Mouse (Mus musculus) limb, embryonic 10.5 days (tissue): Measurements from ENCODE around the gene Popdc2. TPM values are rescaled to one million over a fixed set of nuclear protein-coding genes. Genes with fewer than 3 reads are reported as not detected.
"Not testable (repeated sequence)": the region's sequence is repeated elsewhere in the genome, so short reads cannot be mapped to it uniquely, and the experiment has no call there.

Experiments used
- DNase-seq: peaks from one replicate; pipeline ENCODE4 v3.0.0-alpha.2; 2017; ENCODE audit warnings: low spot score
- H3K27ac ChIP-seq: fragments of 300-500 bp; sonication (generic); 2 replicates; pipeline ENCODE4 v1.5.1; 2016; ENCODE audit warnings: mild to moderate bottlenecking
- H3K27me3 ChIP-seq: fragments of 300-500 bp; sonication (generic); 2 replicates; pipeline ENCODE4 v1.6.1; 2016; ENCODE audit warnings: low read depth, mild to moderate bottlenecking; ENCODE audit not compliant: poor library complexity, severe bottlenecking
- H3K36me3 ChIP-seq: fragments of 300-500 bp; sonication (generic); 2 replicates; pipeline ENCODE4 v1.6.1; 2016; ENCODE audit warnings: mild to moderate bottlenecking, moderate library complexity
- H3K4me1 ChIP-seq: fragments of 300-500 bp; sonication (generic); 2 replicates; pipeline ENCODE4 v1.6.1; 2016
- H3K4me3 ChIP-seq: fragments of 300-500 bp; sonication (generic); 2 replicates; pipeline ENCODE4 v1.5.1; 2016; ENCODE audit warnings: mild to moderate bottlenecking, moderate library complexity
- H3K9me3 ChIP-seq: fragments of 300-500 bp; sonication (generic); replicated peaks from 2 replicates; pipeline ENCODE4 v1.6.1; 2016; ENCODE audit warnings: mild to moderate bottlenecking
- WGBS: fragments of 180-500 bp; shearing (Covaris S2); methylation state at CpG from one replicate; pipeline ENCODE4 v1.1.7; 2016; 5-methylcytosine and 5-hydroxymethylcytosine counted together
- polyA plus RNA-seq: library from polyadenylated mRNA; unstranded; fragments of >200 nt; fragmentation: Nextera tagmentation; extraction: Ambion mirVana; gene quantifications from 2 replicates; pipeline ENCODE4 v1.2.1, GENCODE M21; 2016

Popdc2 gene
- polyA plus RNA-seq = 1.3 and 3.1 TPM in 2 replicates

DNA sequence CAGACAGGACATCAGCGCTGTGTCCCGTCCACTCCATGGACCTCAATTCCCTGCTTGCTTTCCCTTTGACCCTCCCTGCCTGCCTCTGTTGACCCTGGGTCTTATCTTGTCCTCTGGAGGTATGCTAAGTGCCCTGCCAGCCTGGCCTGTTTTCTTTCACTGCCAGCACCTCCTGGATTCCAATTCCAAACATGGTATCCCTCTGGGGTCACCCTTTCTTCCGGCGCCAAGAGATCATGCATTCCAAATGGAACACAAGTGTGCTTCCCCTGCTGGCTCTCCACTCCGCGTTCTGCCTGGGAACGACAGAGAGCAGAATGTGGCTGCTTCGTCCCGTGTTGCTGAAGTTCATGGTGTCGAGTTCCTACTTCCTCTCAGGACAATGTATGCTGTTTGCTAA lies at the start of gene Popdc2:
Popdc2 (plus strand) TSS at position 277 of the 400 bp plus-strand sequence.
- Histone ChIP-seq H3K4me1 (peaks cover 16% of the 10 kb centered on the region), H3K27me3 (no peaks in the 10 kb centered on the region), H3K9me3 (no peaks in the 10 kb centered on the region), H3K27ac (peak within 1 kb of the TSS; percentile 9), H3K36me3 (peaks cover 3% of the 10 kb centered on the region; the same call in 1 of the 2 replicates), H3K4me3 (0 out of 2 replicates have a peak within 1 kb of the TSS, but pooled peaks have one; percentile 7)
- WGBS = 27% methylated on average over 10 of the region's 10 CpGs
- no peak for DNase-seq

DNA sequence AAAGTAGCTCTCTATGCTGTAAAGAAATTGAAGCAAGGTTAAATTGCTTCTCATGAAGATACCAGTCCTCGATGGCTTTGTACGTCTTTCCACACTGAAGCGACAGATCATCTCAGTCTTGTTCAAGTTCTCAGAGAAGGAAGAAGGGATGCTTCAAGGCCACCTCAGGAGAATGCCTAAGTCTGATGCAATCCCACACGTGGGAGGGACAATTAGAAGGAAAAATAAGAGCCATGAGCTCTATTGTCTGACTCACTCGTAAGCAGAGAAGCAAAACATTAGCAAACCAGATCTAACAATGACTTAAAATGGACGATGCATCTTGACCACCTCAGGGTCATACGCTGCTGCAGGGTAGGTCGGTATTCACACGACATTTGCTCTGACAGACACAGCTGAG lies 43.5 kb upstream of the Popdc2 start:
- Histone ChIP-seq H3K4me3 (no peak overlapping the region), H3K36me3 (no peaks in the 10 kb centered on the region), H3K4me1 (peaks cover 6% of the 10 kb centered on the region; the same call in 1 of the 2 replicates), H3K27ac (no peak overlapping the region), H3K27me3 (no peaks in the 10 kb centered on the region), H3K9me3 (no peaks in the 10 kb centered on the region)
- no peak for DNase-seq
- 85% methylated on average over 9 of the region's 9 CpGs for WGBS

DNA sequence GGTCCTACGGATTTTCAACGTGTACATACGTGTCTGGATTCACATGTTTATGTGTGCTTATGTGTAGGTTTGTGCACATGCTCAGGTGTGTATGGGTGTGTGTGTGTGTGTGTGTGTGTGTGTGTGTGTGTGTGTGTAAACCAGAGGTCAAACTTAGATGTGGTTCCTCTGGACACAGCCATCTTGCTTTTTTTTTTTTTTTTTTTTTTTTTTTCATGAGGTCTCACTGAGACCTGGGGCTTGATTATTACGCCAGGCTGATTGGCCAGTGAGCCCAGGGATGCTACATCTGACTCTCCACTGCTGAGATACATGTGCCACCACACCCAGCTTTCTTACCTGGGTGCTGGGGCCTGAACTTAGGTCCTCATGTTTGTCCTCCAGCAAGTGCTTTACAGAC lies 42.9 kb upstream of the Popdc2 start:
- H3K36me3 ChIP-seq = no peaks in the 10 kb centered on the region
- H3K4me1 ChIP-seq = peaks cover 6% of the 10 kb centered on the region; the same call in 1 of the 2 replicates
- H3K27me3 ChIP-seq = no peaks in the 10 kb centered on the region
- no peak overlapping the region for H3K27ac ChIP-seq
- H3K9me3 ChIP-seq = no peaks in the 10 kb centered on the region
- H3K4me3 ChIP-seq = no peak overlapping the region
- DNase-seq = no peak
- 92% methylated on average over 4 of the region's 4 CpGs for WGBS

DNA sequence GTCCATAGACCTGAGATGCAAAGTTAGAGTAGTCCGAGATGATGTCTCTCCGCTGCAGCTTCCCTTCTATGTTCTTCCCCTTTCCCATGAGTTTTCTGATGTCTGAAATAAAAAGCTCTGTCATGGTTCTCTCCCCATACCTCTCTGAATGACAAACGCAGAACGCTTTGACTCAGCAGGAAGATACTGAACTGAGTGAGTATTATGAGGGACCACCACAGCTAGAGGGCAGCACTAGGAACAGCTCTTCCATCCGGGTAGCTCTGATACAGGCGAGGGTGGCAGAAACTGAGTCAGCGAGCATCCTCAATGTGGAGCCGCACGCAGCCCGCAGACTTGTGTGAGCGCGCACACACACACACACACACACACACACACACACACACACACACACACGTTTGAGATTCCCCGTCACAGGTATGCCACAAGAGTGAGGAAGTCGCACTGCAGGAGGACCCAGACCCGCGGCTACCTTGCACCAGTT lies 40.5 kb upstream of the Popdc2 start:
- peak; percentile 59 for DNase-seq
- H3K9me3 ChIP-seq = no peaks in the 10 kb centered on the region
- peak overlapping the region; percentile 37 for H3K4me3 ChIP-seq
- H3K27me3 ChIP-seq = no peaks in the 10 kb centered on the region
- 30% methylated on average over 17 of the region's 17 CpGs for WGBS
- H3K36me3 ChIP-seq = no peaks in the 10 kb centered on the region
- H3K27ac ChIP-seq = no peak overlapping the region; the same call in 1 of the 2 replicates
- H3K4me1 ChIP-seq = 0 out of 2 replicates have a peak, but pooled peaks cover 2% of the 10 kb centered on the region

DNA sequence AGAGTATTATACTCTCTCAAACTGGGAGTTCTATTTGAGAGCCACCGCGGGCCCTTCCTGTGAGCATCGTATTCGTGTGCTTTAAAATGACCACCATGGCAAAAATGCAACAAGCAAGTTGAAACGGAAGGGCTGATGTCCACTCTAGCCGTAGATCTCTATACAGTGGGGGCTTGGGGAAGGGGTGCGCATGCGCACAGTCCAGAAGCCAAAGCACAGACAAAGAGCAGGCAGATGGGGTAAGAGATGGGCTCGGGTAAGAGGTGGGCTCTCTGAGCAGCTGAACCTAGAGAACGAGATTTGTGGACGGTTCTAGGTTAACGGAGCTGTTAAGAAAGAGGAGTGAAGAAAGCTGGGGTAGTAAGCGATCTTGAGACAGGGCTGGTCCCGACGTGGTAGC lies 37.7 kb upstream of the Popdc2 start:
- H3K4me3 ChIP-seq = no peak overlapping the region
- H3K36me3 ChIP-seq = no peaks in the 10 kb centered on the region
- no peaks in the 10 kb centered on the region for H3K9me3 ChIP-seq
- WGBS = 91% methylated on average over 15 of the region's 15 CpGs
- 0 out of 2 replicates have a peak, but pooled peaks cover 2% of the 10 kb centered on the region for H3K4me1 ChIP-seq
- H3K27me3 ChIP-seq = no peaks in the 10 kb centered on the region
- DNase-seq = no peak
- no peak overlapping the region for H3K27ac ChIP-seq

DNA sequence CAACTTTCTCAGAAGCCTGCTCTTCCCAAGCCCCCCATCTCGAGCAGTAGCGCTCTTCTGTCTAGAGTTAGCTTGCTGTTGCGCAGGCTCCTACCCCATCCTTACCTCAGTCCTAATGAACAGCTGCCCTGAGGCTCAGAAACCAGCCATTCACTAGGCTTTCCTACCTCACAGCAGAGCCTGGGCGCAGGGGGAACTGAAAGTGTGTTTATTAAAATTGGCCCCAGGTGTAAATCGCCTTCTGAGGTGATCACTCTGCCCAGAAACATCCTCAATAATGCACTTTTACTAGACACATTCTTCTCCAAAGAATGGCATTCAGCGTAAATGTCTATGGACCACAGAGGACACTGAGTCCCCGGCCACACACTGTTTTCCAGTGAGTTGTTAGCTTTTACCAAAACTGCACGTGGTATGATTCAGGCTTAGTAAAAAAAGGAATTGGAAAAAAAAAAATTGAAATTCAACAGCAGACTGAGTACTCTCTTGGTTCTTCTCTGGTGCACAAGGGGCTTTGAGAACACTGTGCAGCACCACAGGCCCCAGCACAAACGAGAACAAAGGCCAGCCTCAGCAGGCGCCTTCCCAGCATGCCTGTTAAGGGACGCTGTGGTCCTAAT lies 35.1 kb upstream of the Popdc2 start:
- no peaks in the 10 kb centered on the region for H3K4me1 ChIP-seq
- no peak overlapping the region for H3K4me3 ChIP-seq
- H3K27me3 ChIP-seq = no peaks in the 10 kb centered on the region
- DNase-seq = no peak
- H3K27ac ChIP-seq = no peak overlapping the region
- H3K9me3 ChIP-seq = no peaks in the 10 kb centered on the region
- H3K36me3 ChIP-seq = no peaks in the 10 kb centered on the region
- 89% methylated on average over 11 of the region's 11 CpGs for WGBS

DNA sequence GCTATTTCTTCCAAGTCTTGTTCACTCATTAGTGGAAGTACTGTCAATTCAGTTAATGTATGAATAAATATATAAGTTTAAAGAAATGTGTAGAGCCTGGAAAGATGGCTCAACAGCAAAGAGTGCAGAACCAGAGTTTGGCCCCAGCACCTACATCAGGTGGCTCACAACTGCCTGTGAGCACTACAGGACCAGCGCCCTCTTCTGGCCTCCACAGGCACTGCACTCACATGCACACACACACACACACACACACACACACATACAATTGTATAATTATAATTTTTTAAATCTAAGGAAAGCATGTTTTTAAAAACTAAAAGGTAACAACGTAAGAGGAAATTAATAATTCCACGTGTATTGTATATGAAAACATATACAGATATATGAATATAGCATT lies 32.7 kb upstream of the Popdc2 start:
- DNase-seq = no peak
- no peak overlapping the region for H3K27ac ChIP-seq
- no peak overlapping the region for H3K4me3 ChIP-seq
- 85% methylated on average over 3 of the region's 3 CpGs for WGBS
- no peaks in the 10 kb centered on the region for H3K27me3 ChIP-seq
- no peaks in the 10 kb centered on the region for H3K9me3 ChIP-seq
- H3K36me3 ChIP-seq = no peaks in the 10 kb centered on the region
- H3K4me1 ChIP-seq = no peaks in the 10 kb centered on the region

DNA sequence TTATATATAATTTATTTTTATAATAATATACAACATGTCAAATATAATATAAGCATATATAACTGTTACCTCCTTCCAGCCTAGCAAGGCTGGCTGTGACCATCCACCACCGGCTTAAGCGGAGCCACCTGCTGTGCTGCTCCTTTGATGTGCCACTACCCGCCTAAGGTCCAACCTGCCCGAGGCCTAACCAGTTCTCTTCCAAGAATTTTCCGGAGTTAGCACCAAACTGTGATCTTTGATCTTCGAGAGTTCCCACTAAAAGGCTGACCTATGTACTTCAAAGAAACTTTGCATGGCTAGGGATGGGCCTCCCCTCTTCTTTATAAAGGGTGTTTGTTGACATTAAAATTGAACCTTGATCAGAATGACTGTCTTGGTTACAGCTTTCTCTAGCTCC lies 27.6 kb upstream of the Popdc2 start:
- H3K4me3 ChIP-seq = no peak overlapping the region
- no peaks in the 10 kb centered on the region for H3K27me3 ChIP-seq
- H3K36me3 ChIP-seq = no peaks in the 10 kb centered on the region
- H3K9me3 ChIP-seq = no peaks in the 10 kb centered on the region
- no peak for DNase-seq
- no peak overlapping the region for H3K27ac ChIP-seq
- no peaks in the 10 kb centered on the region for H3K4me1 ChIP-seq
- 26% methylated on average over 6 of the region's 6 CpGs for WGBS

DNA sequence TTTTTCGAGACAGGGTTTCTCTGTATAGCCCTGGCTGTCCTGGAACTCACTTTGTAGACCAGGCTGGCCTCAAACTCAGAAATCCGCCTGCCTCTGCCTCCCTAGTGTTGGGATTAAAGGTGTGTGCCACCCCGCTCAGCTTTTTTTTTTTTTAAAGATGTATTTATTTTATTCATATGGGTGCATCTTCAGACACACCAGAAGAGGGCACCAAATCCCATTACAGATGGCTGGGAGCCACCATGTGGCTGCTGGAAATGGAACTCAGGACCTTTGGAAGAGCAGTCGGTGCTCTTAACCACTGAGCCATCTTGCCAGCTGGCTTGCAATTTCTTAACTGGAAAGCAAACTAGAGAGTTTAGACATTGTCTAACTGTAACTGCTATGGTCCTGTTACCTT lies 23.9 kb upstream of the Popdc2 start:
- H3K36me3 ChIP-seq, H3K4me1 ChIP-seq, DNase-seq, H3K27ac ChIP-seq, H3K9me3 ChIP-seq, H3K4me3 ChIP-seq, H3K27me3 ChIP-seq: not testable (repeated sequence)
- 89% methylated on average over 4 of the region's 4 CpGs for WGBS

DNA sequence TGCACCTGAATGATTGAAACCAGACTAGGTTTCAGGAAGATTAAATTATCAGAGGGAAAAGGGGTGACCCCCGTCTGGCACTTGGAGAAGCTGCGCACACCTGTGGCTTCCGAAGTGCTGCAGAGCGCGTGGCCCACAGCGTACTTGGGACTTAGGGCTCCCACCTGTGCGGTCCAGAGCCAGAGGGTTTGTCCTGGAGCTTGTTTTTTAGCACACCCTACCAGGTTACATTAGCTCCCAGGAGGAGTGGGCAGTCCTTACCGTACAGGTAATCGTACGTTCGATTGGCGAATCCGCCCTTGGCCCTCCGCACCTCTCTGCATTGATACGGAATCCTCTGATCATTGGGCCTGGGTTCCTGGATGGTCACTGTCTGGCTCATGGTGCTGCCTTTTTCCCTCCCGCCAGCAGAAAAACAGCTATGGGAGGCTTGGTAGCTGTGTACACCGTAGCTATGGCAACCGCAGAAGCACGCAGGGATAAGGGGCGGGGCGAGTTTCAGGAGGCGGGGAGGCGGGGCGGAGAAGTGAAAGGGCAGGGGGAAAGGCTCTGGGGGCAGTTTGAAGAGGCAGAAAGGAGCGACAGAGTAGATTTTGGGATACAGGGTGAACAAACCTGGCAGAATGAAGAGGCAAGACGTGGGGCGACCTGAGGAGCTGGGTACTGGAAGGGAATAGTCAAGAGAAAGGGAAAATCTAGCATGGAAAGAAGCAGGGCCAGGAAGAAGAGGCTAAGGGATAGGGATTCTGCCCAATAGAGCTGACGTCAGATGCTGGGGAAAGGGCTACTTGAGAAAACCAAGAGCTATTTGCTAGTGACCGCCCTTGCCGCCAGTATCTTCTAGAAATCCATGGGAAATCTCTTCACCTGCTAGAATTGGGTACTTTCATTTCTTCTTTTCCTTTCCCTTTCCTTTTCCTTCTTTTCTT lies 20.3 kb upstream of the Popdc2 start, which contains the start of gene Maats1:
Maats1 (minus strand) TSS at position 748 of the 929 bp plus-strand sequence.
- Histone ChIP-seq H3K4me3 (peak within 1 kb of the TSS; percentile 50), H3K4me1 (peaks cover 12% of the 10 kb centered on the region), H3K36me3 (no peaks in the 10 kb centered on the region), H3K27ac (peak within 1 kb of the TSS; percentile 65), H3K9me3 (no peaks in the 10 kb centered on the region), H3K27me3 (no peaks in the 10 kb centered on the region)
- 10% methylated on average over 30 of the region's 30 CpGs for WGBS
- peak; percentile 88 for DNase-seq

DNA sequence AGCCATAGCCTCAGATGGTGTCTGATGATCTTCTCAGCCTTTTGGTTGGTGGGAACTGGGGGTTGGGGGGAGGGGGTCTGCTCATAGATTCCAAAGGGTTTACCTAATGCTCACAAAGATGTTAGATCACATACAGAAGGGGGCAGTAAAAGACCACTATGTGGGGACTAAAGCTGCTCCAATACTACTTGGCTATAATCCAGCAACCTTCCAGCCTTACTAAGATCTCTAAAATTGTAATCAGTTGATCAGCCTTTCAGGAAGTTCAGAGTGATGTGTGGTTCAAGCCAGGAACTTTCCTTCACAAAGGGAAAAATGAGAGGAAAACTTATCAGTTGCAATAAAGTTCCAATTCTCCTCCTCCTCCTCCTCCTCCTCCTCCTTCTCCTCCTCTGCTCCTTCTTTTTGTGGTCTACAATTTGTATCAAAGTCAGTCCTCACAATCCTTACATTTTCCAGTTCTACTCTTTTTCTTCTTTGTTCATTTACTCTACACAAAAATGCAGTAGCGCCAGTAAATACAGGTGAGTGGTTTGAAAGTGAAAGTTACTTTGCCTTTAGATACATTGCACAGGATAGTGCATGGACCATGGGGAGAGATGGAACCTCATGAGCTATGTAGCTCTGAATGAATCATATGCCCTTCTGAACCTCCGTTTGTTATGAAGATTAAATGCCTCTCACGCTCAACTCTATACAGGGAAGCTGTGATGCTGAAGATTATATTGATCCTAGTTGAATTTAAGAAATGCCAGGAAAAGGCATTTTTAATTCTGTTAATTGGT lies 16.9 kb upstream of the Popdc2 start:
- Histone ChIP-seq H3K27ac (no peak overlapping the region), H3K4me3 (no peak overlapping the region), H3K27me3 (no peaks in the 10 kb centered on the region), H3K36me3 (peaks cover 10% of the 10 kb centered on the region), H3K9me3 (no peaks in the 10 kb centered on the region), H3K4me1 (peaks cover 22% of the 10 kb centered on the region)
- DNase-seq = no peak
- WGBS = 81% methylated on average over 3 of the region's 3 CpGs

DNA sequence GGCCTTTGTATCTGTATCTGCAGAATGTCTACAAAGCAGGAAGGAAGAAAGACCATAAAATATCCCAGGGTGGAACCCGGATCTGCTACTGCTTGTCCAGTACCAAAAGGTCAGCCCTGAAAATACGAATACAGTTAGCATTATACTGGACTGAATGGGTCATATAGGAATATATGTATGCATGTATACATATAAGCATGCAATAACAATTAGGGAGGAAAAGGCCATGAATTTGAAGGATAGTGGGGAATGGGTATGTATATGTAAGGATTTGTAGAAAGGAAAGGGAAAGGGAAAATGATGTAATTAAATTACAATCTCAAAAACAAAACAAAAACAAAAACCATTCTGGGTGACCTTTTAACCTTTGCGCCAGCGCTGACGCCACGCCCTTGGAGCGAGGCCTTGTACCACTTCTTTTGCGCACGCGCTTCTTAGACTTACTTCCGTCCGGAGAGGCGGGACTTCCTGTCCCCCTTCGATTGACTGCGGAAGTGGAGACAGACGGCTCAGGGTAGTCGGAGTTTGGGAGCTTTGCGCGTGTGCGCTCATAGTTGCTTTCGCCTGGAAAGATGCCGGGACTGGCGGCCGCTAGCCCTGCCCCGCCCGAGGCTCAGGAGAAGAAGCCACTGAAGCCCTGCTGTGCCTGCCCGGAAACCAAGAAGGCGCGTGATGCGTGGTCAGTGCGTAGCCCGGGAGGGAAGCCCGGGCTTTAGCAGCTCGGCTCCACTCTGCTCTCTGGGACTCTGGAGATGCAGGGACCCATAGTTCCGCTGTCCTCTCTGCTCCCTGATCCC lies 15.3 kb upstream of the Popdc2 start, which contains the start of the genes Cox17 and Gm21987:
Cox17 (plus strand) TSS at position 463 of the 797 bp plus-strand sequence.
Gm21987 (plus strand) TSS at position 512 of the 797 bp plus-strand sequence.
- Histone ChIP-seq H3K4me3 (peak within 1 kb of the TSS; percentile 93), H3K27ac (peak within 1 kb of the TSS; percentile 92), H3K27me3 (no peaks in the 10 kb centered on the region), H3K9me3 (no peaks in the 10 kb centered on the region), H3K4me1 (peaks cover 17% of the 10 kb centered on the region), H3K36me3 (peaks cover 26% of the 10 kb centered on the region)
- WGBS = 2% methylated on average over 35 of the region's 35 CpGs
- peak; percentile 91 for DNase-seq
